Mouse (Mus musculus) liver, embryonic 11.5 days (tissue): ENCODE data around the gene Lrrc74a. TPM values are rescaled to one million over a fixed set of nuclear protein-coding genes. Genes with fewer than 3 reads are reported as not detected.

Experiments
- ATAC-seq: fragments of 200-750 bp; cut with Nextera tagmentation; replicated peaks from 2 replicates; pipeline ENCODE4 v1.8.0; 2017; ENCODE audit warnings: moderate number of reproducible peaks, mild to moderate bottlenecking, moderate TSS enrichment, moderate library complexity; ENCODE audit not compliant: low FRiP score
- DNase-seq: peaks from one replicate; pipeline ENCODE4 v3.0.0-alpha.2; 2017; ENCODE audit warnings: low spot score
- H3K27ac ChIP-seq: fragments of 300-500 bp; sonication (generic); 2 replicates; pipeline ENCODE4 v1.5.1; 2014; ENCODE audit warnings: mild to moderate bottlenecking, low read depth, low read length, control low read depth
- H3K27me3 ChIP-seq: fragments of 300-500 bp; sonication (generic); replicated peaks from 2 replicates; pipeline ENCODE4 v1.6.1; 2014; ENCODE audit warnings: low read length, mixed read lengths; ENCODE audit not compliant: control insufficient read depth, insufficient read depth
- H3K36me3 ChIP-seq: fragments of 300-500 bp; sonication (generic); 2 replicates; pipeline ENCODE4 v1.6.1; 2014; ENCODE audit warnings: mild to moderate bottlenecking, low read length, moderate library complexity, mixed read lengths; ENCODE audit not compliant: control insufficient read depth, insufficient read depth
- H3K4me1 ChIP-seq: fragments of 300-500 bp; sonication (generic); replicated peaks from 2 replicates; pipeline ENCODE4 v1.6.1; 2014; ENCODE audit warnings: low read length, mixed read lengths; ENCODE audit not compliant: control insufficient read depth, insufficient read depth
- H3K4me2 ChIP-seq: fragments of 300-500 bp; sonication (generic); 2 replicates; pipeline ENCODE4 v1.6.1; 2014; ENCODE audit warnings: mild to moderate bottlenecking, control low read depth, moderate library complexity
- H3K4me3 ChIP-seq: fragments of 300-500 bp; sonication (generic); 2 replicates; pipeline ENCODE4 v1.5.1; 2014; ENCODE audit warnings: low read depth, low read length, control low read depth
- H3K9ac ChIP-seq: fragments of 300-500 bp; sonication (generic); 2 replicates; pipeline ENCODE4 v1.6.1; 2014; ENCODE audit warnings: low read depth, low read length, control low read depth
- H3K9me3 ChIP-seq: fragments of 300-500 bp; sonication (generic); 2 replicates; pipeline ENCODE4 v1.6.1; 2016; ENCODE audit warnings: low read length, inconsistent platforms, mixed read lengths; ENCODE audit not compliant: control insufficient read depth
- WGBS: fragments of 180-500 bp; shearing (Covaris S2); extraction: QIAGEN DNeasy Blood & Tissue Kit; methylation state at CpG from one replicate; pipeline ENCODE4 v1.1.7; 2014; 5-methylcytosine and 5-hydroxymethylcytosine counted together
- polyA plus RNA-seq: library from polyadenylated mRNA; unstranded; fragments of >200 nt; fragmentation: Nextera tagmentation; extraction: Ambion mirVana; gene quantifications from 2 replicates; pipeline ENCODE4 v1.2.1, GENCODE M21; 2014

The Lrrc74a gene
- polyA plus RNA-seq, 1 experiment from 2014 or later = not detected

DNA sequence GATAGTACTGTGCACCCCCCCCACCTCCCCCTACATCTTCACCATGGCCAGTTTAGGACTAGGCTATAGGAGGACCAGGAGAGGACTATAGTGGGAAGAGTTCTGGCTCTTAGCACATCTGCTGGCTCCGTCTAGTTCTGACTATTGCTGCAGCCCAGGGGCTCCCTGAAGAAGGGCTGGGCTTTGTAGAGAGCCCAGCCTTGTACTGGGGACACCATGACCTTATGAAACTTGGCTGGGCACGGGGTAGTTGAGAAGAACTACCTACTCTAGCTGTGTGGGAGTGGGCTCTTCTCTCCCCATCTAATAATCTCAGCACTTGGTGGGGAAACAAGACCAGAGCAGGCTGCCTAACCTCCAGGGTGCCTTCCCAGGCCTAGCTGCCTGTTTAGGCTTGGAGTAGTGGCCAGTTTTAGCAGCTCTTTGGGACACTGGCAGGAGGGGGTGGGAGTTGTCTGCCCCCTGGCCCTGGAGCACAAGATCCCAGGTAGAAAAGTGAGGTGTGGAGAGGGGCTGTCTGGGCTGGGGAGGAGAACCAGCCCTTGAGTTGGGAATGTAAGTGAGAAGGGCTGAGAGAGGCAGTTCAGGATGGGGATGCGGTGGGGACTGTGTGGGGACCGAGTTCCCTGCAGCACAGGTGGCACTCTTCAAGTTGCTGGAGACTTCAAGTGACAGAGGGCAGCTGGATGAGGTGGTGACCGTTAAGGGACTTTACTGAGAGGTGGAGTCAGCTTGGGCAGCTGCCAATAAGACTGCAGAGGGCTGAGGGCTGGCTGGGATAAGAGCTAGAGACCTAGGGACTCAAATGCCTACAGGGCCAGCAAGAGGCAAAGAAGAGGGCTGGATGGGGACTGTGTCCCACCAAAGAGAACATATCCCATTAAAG, 41.5 kb upstream of the Lrrc74a start:
- no peak overlapping the region for H3K27ac ChIP-seq
- 67% methylated on average over 5 of the region's 5 CpGs for WGBS
- H3K9ac ChIP-seq = no peak overlapping the region
- H3K4me1 ChIP-seq = peaks cover 8% of the 10 kb centered on the region
- H3K36me3 ChIP-seq = peaks cover 3% of the 10 kb centered on the region; the same call in 1 of the 2 replicates
- H3K27me3 ChIP-seq = no peaks in the 10 kb centered on the region
- no peak for DNase-seq
- no peak for ATAC-seq
- H3K4me3 ChIP-seq = no peak overlapping the region
- no peak overlapping the region for H3K4me2 ChIP-seq
- H3K9me3 ChIP-seq = no peaks in the 10 kb centered on the region

GRCm38 (mm10) chr12:86693389-86693788, 40.8 kb upstream of the Lrrc74a start:
- Histone ChIP-seq H3K4me1 (peaks cover 8% of the 10 kb centered on the region), H3K27me3 (no peaks in the 10 kb centered on the region), H3K4me3 (no peak overlapping the region), H3K4me2 (no peak overlapping the region), H3K27ac (no peak overlapping the region), H3K9me3 (no peaks in the 10 kb centered on the region), H3K36me3 (peaks cover 3% of the 10 kb centered on the region; the same call in 1 of the 2 replicates), H3K9ac (no peak overlapping the region)
- ATAC-seq = no peak
- DNase-seq = no peak

DNA sequence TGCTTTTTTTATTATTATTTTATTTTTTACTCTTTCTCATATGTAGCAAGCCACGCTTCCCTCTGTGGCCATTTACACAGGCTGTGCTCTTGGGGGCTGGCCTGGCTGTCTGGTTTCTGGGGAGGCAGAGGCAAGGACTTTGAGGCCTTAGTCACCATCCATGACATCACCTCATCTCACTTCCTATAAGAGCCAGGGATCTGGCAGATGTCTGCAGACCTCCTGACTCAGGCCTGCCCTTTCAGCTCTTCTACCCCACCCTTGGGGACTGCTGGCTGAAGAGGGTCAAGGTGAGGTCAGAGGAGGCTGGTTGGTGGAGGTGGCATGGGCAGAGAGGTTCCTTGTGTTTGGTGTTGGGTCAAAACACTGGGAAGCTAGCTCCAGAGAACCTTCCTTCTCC, 39.7 kb upstream of the Lrrc74a start:
- Histone ChIP-seq H3K9ac (no peak overlapping the region), H3K27me3 (no peaks in the 10 kb centered on the region), H3K4me2 (no peak overlapping the region), H3K4me1 (peaks cover 8% of the 10 kb centered on the region), H3K36me3 (0 out of 2 replicates have a peak, but pooled peaks cover 3% of the 10 kb centered on the region), H3K4me3 (no peak overlapping the region), H3K27ac (no peak overlapping the region), H3K9me3 (no peaks in the 10 kb centered on the region)
- no peak for ATAC-seq
- DNase-seq = no peak
- WGBS = 79% methylated on average over 1 of the region's 1 CpGs

DNA sequence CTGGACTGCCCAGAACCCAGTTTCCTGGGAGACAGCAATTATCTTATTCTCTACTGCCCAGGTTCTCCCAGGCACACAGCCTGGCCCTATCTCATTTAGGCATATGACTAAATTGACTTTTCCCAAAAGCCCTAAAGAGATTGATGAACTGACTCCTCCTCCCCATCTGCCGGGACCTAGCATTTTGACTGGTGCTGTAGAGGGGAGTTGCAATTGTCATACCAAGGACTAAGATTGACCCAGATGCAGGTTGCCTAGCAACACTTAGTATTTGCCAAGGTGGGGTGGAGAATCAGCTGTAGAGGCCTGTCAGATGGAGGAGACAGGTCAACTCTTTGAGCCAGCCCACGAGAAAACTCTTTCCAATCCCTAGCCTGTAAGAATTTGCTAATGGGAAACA, 36.2 kb upstream of the Lrrc74a start:
- DNase-seq = no peak
- 82% methylated on average over 2 of the region's 2 CpGs for WGBS

GRCm38 (mm10) chr12:86698537-86698936, 35.6 kb upstream of the Lrrc74a start:
- no peak overlapping the region for H3K27ac ChIP-seq
- no peaks in the 10 kb centered on the region for H3K27me3 ChIP-seq
- ATAC-seq = no peak
- H3K9me3 ChIP-seq = no peaks in the 10 kb centered on the region
- H3K4me2 ChIP-seq = no peak overlapping the region
- no peak for DNase-seq
- no peak overlapping the region for H3K9ac ChIP-seq
- H3K36me3 ChIP-seq = 0 out of 2 replicates have a peak, but pooled peaks cover 3% of the 10 kb centered on the region
- H3K4me3 ChIP-seq = no peak overlapping the region
- H3K4me1 ChIP-seq = no peaks in the 10 kb centered on the region

More for the DNA sequence above, 36.2 kb upstream of the Lrrc74a start:
- no peaks in the 10 kb centered on the region for H3K4me1 ChIP-seq
- H3K27me3 ChIP-seq = no peaks in the 10 kb centered on the region
- ATAC-seq = no peak
- no peak overlapping the region for H3K9ac ChIP-seq
- H3K36me3 ChIP-seq = 0 out of 2 replicates have a peak, but pooled peaks cover 3% of the 10 kb centered on the region
- no peak overlapping the region for H3K4me2 ChIP-seq
- H3K4me3 ChIP-seq = no peak overlapping the region
- H3K9me3 ChIP-seq = no peaks in the 10 kb centered on the region
- H3K27ac ChIP-seq = no peak overlapping the region

- H3K4me3 ChIP-seq = no peak overlapping the region
- H3K4me1 ChIP-seq = no peaks in the 10 kb centered on the region
- H3K36me3 ChIP-seq = 0 out of 2 replicates have a peak, but pooled peaks cover 3% of the 10 kb centered on the region
- WGBS = 43% methylated on average over 19 of the region's 19 CpGs
- H3K9ac ChIP-seq = no peak overlapping the region
- H3K27me3 ChIP-seq = no peaks in the 10 kb centered on the region
- no peak overlapping the region for H3K27ac ChIP-seq
- no peak overlapping the region for H3K4me2 ChIP-seq
- H3K9me3 ChIP-seq = no peaks in the 10 kb centered on the region
- no peak for DNase-seq
- no peak for ATAC-seq
Measured at GRCm38 (mm10) chr12:86699965-86700926, 33.9 kb upstream of the Lrrc74a start.

DNA sequence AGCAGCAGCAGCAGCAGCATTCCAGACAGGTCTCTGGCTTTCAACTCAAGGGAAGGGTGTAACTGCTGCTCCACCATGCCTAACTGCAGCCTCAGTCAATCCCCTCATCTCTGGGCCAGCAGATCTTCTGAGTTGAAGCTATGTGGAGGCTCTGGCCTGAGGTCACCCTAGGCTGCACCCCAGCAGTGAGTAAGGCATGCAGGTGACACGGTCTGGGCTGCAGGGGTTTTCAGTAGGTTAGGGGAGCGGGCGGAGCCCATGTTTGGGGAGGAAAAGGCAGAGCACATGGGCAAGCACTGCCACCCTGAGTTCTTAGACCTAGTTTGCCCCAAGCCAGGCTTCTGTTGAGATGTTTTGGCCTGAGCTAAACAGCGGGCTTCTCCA, 33.2 kb upstream of the Lrrc74a start:
- no peak overlapping the region for H3K4me2 ChIP-seq
- no peak overlapping the region for H3K4me3 ChIP-seq
- no peak overlapping the region for H3K27ac ChIP-seq
- WGBS = 71% methylated on average over 4 of the region's 4 CpGs
- H3K27me3 ChIP-seq = no peaks in the 10 kb centered on the region
- 0 out of 2 replicates have a peak, but pooled peaks cover 2% of the 10 kb centered on the region for H3K4me1 ChIP-seq
- no peak for ATAC-seq
- 0 out of 2 replicates have a peak, but pooled peaks cover 3% of the 10 kb centered on the region for H3K36me3 ChIP-seq
- H3K9me3 ChIP-seq = no peaks in the 10 kb centered on the region
- no peak overlapping the region for H3K9ac ChIP-seq
- DNase-seq = no peak

GRCm38 (mm10) chr12:86701491-86701890, 32.7 kb upstream of the Lrrc74a start:
- H3K4me1 ChIP-seq = 0 out of 2 replicates have a peak, but pooled peaks cover 3% of the 10 kb centered on the region
- WGBS = 89% methylated on average over 4 of the region's 4 CpGs
- H3K4me2 ChIP-seq = no peak overlapping the region
- H3K9ac ChIP-seq = no peak overlapping the region
- no peak overlapping the region for H3K4me3 ChIP-seq
- H3K9me3 ChIP-seq = no peaks in the 10 kb centered on the region
- ATAC-seq (no peak), DNase-seq (no peak)
- H3K36me3 ChIP-seq = 0 out of 2 replicates have a peak, but pooled peaks cover 3% of the 10 kb centered on the region
- no peak overlapping the region for H3K27ac ChIP-seq
- H3K27me3 ChIP-seq = no peaks in the 10 kb centered on the region
